Mouse (Mus musculus) liver, adult 2 months (tissue): ENCODE data around the gene P2rx6.

ENCODE experiments used
- CTCF ChIP-seq: fragments of 200-500 bp; IDR thresholded peaks from 2 replicates; pipeline ENCODE4 v1.5.1; 2011; ENCODE audit warnings: low read depth, low read length, control low read depth
- POLR2A ChIP-seq: fragments of 200-500 bp; IDR thresholded peaks from 2 replicates; pipeline ENCODE4 v1.6.1; 2011; ENCODE audit warnings: low read length, control low read depth; ENCODE audit not compliant: insufficient read depth; ENCODE audit errors: extremely low read depth

DNA sequence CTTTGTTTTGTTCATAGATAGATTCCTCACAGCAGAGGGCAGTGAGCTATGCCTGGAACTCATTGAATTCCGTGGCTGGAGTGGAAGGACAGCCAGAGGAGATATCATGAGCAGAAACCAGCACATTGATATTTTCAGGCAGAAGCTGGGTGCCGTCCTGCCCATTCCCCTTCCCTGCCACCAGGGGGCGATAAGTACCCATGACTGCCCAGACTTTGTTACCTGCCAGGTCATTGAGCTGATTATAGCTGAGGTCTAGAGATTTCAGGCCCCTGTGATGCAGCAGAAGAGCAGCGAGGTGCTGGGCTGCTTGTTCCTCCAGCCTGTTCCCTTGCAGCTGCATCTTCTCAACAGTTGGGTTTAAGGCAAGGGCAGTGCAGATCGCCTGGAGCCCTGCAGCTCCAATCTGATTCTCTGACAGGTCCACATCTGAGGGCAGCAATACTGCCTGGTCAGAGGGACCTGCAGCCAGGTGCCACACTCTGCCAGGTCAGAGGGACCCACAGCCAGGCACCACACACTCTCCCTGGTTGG is 3.7 kb upstream of the P2rx6 start:
- peak; percentile 99 for TF ChIP-seq CTCF
- TF ChIP-seq POLR2A = no peak
